Mouse (Mus musculus): ENCODE data around the gene Dnah11.

DNA sequence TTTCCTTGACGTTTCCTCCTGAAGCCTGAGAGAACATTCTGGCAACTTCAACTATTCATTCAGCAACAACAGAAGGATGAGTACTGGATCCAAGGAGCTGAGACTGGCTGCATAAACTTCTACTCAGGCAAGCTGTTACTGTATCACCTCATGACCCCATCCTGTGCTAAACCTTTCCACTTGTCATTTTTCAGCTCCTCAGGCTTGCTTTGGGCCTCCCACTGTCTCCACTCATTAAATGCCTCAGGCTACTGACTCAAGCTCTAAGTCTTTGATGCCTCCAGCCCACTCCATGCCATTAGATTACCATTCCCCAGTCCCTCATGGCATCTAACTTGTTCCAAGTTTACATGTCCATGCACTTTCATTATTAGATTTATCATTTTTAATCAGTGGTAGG is 356.2 kb downstream of the Dnah11 start:
- TF ChIP-seq CTCF (conservative IDR thresholded peaks at IDR 0.05; ENCODE audit: insufficient read depth, insufficient read length, low read depth, low read length) (no peak), POLR2A (IDR thresholded peaks at IDR 0.05; ENCODE audit: low read depth, low read length) (no peak)
